Mouse (Mus musculus) liver, embryonic 11.5 days (tissue): ENCODE measurements at regions not wholly inside any gene's neighbourhood (a gene's known extent, or its start where the extent isn't known, plus 50 kb on each side); places are given as distances from the start of the nearest gene placed in this dataset.

ENCODE experiments used
- ATAC-seq: fragments of 200-750 bp; cut with Nextera tagmentation; replicated peaks from 2 replicates; pipeline ENCODE4 v1.8.0; 2017; ENCODE audit warnings: moderate number of reproducible peaks, mild to moderate bottlenecking, moderate TSS enrichment, moderate library complexity; ENCODE audit not compliant: low FRiP score
- DNase-seq: peaks from one replicate; pipeline ENCODE4 v3.0.0-alpha.2; 2017; ENCODE audit warnings: low spot score
- H3K27ac ChIP-seq: fragments of 300-500 bp; sonication (generic); 2 replicates; pipeline ENCODE4 v1.5.1; 2014; ENCODE audit warnings: mild to moderate bottlenecking, low read depth, low read length, control low read depth
- H3K27me3 ChIP-seq: fragments of 300-500 bp; sonication (generic); replicated peaks from 2 replicates; pipeline ENCODE4 v1.6.1; 2014; ENCODE audit warnings: low read length, mixed read lengths; ENCODE audit not compliant: control insufficient read depth, insufficient read depth
- H3K36me3 ChIP-seq: fragments of 300-500 bp; sonication (generic); 2 replicates; pipeline ENCODE4 v1.6.1; 2014; ENCODE audit warnings: mild to moderate bottlenecking, low read length, moderate library complexity, mixed read lengths; ENCODE audit not compliant: control insufficient read depth, insufficient read depth
- H3K4me1 ChIP-seq: fragments of 300-500 bp; sonication (generic); replicated peaks from 2 replicates; pipeline ENCODE4 v1.6.1; 2014; ENCODE audit warnings: low read length, mixed read lengths; ENCODE audit not compliant: control insufficient read depth, insufficient read depth
- H3K4me2 ChIP-seq: fragments of 300-500 bp; sonication (generic); 2 replicates; pipeline ENCODE4 v1.6.1; 2014; ENCODE audit warnings: mild to moderate bottlenecking, control low read depth, moderate library complexity
- H3K4me3 ChIP-seq: fragments of 300-500 bp; sonication (generic); 2 replicates; pipeline ENCODE4 v1.5.1; 2014; ENCODE audit warnings: low read depth, low read length, control low read depth
- H3K9ac ChIP-seq: fragments of 300-500 bp; sonication (generic); 2 replicates; pipeline ENCODE4 v1.6.1; 2014; ENCODE audit warnings: low read depth, low read length, control low read depth
- H3K9me3 ChIP-seq: fragments of 300-500 bp; sonication (generic); 2 replicates; pipeline ENCODE4 v1.6.1; 2016; ENCODE audit warnings: low read length, inconsistent platforms, mixed read lengths; ENCODE audit not compliant: control insufficient read depth
- WGBS: fragments of 180-500 bp; shearing (Covaris S2); extraction: QIAGEN DNeasy Blood & Tissue Kit; methylation state at CpG from one replicate; pipeline ENCODE4 v1.1.7; 2014; 5-methylcytosine and 5-hydroxymethylcytosine counted together

DNA sequence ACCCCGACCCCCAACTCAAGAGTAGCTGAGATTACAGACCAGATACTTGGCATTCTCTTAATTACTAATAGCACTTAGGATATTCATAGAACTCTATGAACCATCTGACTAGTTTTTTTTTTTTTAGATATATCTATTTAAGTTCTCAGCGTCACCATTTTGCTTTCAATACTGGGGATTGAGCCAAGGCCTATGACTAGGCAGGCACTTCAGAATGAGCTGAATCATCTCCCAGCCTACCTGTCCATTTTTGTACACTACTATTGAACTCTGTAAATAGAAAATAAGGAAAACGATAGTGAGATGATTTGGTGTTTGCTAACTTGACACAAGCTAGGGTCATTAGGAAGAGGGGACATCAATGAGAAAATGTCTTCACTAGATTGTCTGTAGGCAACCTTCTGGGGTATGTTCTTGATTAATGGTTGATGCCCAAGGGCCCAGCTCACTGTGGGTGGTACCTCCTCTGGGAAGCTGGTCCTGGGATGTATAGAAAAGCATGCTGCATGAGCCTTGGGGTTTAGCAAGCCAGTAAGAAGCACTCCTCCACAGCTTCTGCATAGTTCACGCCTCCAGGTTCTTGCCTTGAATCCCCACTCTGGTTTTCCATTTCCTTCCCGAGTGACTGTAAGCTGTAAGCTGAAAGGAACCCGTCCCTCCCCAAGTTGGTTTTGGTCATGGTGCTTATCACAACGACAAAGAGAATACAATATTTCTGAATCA is 603.5 kb upstream of the Arpp21 start:
- DNase-seq = no peak
- no peaks in the 10 kb centered on the region for H3K36me3 ChIP-seq
- no peak overlapping the region for H3K4me2 ChIP-seq
- WGBS = 70% methylated on average over 7 of the region's 7 CpGs
- H3K9me3 ChIP-seq = no peaks in the 10 kb centered on the region
- H3K9ac ChIP-seq = no peak overlapping the region
- no peak overlapping the region for H3K4me3 ChIP-seq
- H3K27me3 ChIP-seq = no peaks in the 10 kb centered on the region
- no peak for ATAC-seq
- no peaks in the 10 kb centered on the region for H3K4me1 ChIP-seq
- H3K27ac ChIP-seq = no peak overlapping the region

DNA sequence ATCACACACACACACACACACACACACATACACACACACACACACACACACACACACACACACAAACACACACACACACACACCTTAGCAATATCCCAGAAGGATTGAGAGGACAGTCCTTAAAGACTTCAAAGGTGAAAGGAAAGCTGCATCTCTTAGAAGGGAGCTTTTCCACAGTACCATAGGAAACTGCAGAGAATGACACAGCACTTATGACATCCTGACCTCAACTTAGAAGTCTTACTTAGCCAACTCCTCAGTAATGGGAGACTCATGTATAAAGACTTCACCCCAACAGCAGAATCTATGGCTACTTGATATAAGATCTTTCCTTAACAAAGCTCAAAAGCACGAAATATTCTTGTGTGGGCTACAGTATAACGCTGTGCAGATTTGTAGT is 601.8 kb upstream of the Arpp21 start:
- H3K9ac ChIP-seq = no peak overlapping the region
- H3K9me3 ChIP-seq = no peaks in the 10 kb centered on the region
- WGBS = 75% methylated on average over 2 of the region's 2 CpGs
- no peak overlapping the region for H3K4me3 ChIP-seq
- DNase-seq (no peak), ATAC-seq (no peak)
- no peaks in the 10 kb centered on the region for H3K27me3 ChIP-seq
- no peaks in the 10 kb centered on the region for H3K4me1 ChIP-seq
- no peak overlapping the region for H3K4me2 ChIP-seq
- H3K36me3 ChIP-seq = no peaks in the 10 kb centered on the region
- no peak overlapping the region for H3K27ac ChIP-seq

DNA sequence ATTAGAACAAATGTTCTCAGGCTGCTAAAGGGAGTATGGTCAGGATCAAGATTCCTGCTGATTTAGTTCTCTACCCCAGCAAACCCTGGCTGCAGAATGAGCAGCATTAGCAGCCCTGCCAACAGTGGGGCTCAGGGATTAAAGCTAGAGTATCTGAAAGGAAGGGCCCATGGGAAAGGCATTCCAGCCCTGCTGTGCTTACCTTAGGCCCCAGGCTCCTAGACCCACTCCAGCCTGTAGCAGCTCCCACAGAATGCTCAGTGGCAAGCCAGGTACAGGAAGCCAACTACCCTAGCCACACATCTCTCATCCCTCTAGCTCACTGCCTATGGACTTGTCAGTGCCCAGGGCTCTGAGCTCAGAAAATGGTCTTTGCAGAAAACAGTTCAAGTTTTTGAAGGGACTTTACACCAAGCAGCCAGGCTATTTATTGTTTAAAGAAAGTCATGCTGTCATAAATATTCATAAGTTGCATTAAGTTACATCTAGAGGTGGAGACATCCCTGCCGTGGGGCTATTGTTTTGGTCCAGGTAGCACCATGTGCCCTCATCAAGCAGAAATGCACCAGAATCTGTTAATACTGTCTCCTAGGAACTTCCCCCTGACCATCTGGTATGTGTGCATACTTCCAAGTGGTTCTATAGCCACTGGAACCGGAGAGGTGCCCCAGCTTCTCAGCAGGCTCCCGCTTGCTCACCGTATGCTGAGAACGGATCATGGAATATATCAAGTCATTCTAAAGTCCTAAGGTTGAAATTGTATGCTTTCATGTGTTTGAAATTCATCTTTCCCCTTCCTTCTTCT is 598.9 kb upstream of the Arpp21 start:
- H3K27ac ChIP-seq = no peak overlapping the region
- ATAC-seq = no peak
- H3K9ac ChIP-seq = no peak overlapping the region

DNA sequence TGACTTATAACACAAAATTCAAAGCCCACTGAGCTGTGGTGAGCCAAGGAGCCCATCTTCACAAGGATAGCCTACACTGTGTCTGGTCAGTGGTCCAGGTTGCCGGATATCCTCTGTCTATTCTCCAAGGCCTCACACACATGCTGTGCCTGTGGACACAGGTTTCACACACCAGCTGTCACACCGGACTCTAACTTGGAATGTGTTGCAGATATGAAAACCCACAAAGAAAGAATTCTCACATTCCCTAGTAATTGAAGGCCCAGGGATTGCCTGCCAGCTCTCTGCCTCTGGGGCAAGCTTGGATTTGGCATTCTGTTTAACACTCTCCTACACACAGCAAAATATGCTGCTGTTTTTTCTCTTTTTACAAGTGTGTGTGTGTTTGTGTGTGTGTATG is 595.4 kb upstream of the Arpp21 start:
- no peak overlapping the region for H3K27ac ChIP-seq
- no peak overlapping the region for H3K9ac ChIP-seq
- H3K27me3 ChIP-seq = no peaks in the 10 kb centered on the region
- no peak for ATAC-seq
- no peak overlapping the region for H3K4me2 ChIP-seq
- H3K4me3 ChIP-seq = no peak overlapping the region
- H3K9me3 ChIP-seq = no peaks in the 10 kb centered on the region
- DNase-seq = no peak
- no peaks in the 10 kb centered on the region for H3K36me3 ChIP-seq
- 74% methylated on average over 2 of the region's 2 CpGs for WGBS
- H3K4me1 ChIP-seq = no peaks in the 10 kb centered on the region

More for the DNA sequence above, 598.9 kb upstream of the Arpp21 start:
- Histone ChIP-seq H3K36me3 (no peaks in the 10 kb centered on the region), H3K4me3 (no peak overlapping the region), H3K4me1 (no peaks in the 10 kb centered on the region), H3K27me3 (no peaks in the 10 kb centered on the region), H3K9me3 (no peaks in the 10 kb centered on the region), H3K4me2 (no peak overlapping the region)
- no peak for DNase-seq
- WGBS = 88% methylated on average over 5 of the region's 5 CpGs

DNA sequence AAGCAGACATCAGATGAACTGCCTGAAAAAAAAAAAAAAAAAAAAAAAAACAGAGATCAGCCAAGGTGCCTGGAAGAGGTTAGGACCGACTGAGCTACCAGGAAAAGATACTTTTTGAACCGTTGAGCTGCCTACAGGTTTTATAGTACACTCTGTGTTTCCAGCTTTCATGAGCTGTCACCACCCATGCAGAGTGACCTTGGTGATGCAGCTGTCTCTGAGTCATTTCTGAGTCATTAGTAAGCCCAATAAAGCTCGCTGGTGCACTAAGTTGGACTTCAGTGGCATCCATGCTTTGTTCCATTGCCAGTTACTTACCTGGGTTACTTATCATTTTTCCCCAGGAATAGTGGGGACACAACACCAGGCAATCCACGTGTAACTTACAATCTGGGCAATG is 592.9 kb upstream of the Arpp21 start:
- Histone ChIP-seq H3K4me1 (no peaks in the 10 kb centered on the region), H3K4me2 (no peak overlapping the region), H3K9me3 (no peaks in the 10 kb centered on the region), H3K27ac (no peak overlapping the region), H3K27me3 (no peaks in the 10 kb centered on the region), H3K36me3 (no peaks in the 10 kb centered on the region), H3K4me3 (no peak overlapping the region), H3K9ac (no peak overlapping the region)
- DNase-seq (no peak), ATAC-seq (no peak)
- 66% methylated on average over 4 of the region's 4 CpGs for WGBS

DNA sequence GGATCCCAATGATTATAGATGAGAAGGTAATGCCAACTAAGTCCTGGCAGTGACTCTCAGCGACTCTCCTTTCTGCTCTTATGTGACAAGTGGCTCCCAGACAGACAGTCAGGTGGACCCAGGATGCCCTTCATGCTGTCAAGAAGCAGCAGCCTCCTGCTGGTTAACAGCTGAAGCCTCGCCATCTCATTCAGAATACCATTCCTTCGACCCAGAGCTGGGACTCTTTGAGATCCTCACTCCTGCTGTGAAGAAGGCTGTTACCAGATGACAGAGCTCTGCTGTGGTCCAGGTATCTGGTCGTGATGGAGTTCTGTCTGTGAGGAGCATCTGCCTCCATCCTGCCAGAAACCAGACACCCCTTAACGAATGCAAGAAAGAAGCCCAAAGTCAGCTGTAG is 590.9 kb upstream of the Arpp21 start:
- Histone ChIP-seq H3K36me3 (no peaks in the 10 kb centered on the region), H3K4me2 (no peak overlapping the region), H3K4me3 (no peak overlapping the region), H3K27ac (no peak overlapping the region), H3K4me1 (no peaks in the 10 kb centered on the region), H3K27me3 (no peaks in the 10 kb centered on the region), H3K9me3 (no peaks in the 10 kb centered on the region), H3K9ac (no peak overlapping the region)
- DNase-seq (no peak), ATAC-seq (no peak)
- WGBS = 24% methylated on average over 5 of the region's 5 CpGs

DNA sequence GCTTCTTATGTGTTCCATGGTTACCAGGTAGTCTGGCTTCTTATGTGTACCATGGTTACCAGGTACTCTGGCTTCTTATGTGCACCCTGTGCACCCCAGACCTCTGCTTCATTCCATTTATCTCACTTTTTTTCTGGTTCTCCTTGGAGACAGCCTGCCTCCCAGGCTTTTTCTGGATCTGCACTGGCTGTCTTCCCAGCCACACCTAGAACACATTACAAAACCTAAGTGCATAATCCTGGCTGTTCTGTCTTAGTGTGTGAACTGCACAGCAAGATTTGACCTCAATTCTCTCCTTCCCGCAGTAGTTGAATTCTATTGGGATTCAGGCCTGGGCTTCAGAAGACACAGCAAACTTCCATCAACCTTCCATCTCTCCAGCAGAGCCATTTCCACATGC is 586.2 kb upstream of the Arpp21 start:
- no peak overlapping the region for H3K9ac ChIP-seq
- H3K4me3 ChIP-seq = no peak overlapping the region
- no peak overlapping the region for H3K4me2 ChIP-seq
- no peaks in the 10 kb centered on the region for H3K4me1 ChIP-seq
- DNase-seq = no peak
- H3K9me3 ChIP-seq = no peaks in the 10 kb centered on the region
- no peak for ATAC-seq
- no peaks in the 10 kb centered on the region for H3K27me3 ChIP-seq
- H3K36me3 ChIP-seq = no peaks in the 10 kb centered on the region
- 74% methylated on average over 1 of the region's 1 CpGs for WGBS
- H3K27ac ChIP-seq = no peak overlapping the region

DNA sequence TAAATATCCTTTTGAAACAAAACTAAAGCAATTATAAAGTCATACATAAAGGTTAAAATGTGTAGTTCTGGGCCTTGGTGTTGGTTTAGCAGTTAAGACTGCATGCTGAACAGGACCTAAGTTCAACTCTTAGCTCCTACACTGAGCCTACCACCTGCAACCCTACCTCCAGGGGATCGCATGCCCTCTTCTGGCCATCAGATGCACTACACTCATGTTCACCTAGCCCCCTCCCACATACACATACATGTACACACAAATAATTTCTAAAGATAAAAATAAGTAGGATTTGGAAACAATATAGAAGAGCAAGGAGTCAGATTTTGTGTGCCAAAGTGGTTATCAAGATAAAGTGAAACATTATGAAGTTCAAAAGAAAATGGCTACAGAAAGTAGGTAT is 576.2 kb upstream of the Arpp21 start:
- ATAC-seq = no peak
- no peaks in the 10 kb centered on the region for H3K27me3 ChIP-seq
- no peaks in the 10 kb centered on the region for H3K36me3 ChIP-seq
- H3K4me2 ChIP-seq = no peak overlapping the region
- no peaks in the 10 kb centered on the region for H3K4me1 ChIP-seq
- DNase-seq = no peak
- H3K4me3 ChIP-seq = no peak overlapping the region
- 34% methylated on average over 1 of the region's 1 CpGs for WGBS
- no peak overlapping the region for H3K9ac ChIP-seq
- H3K9me3 ChIP-seq = no peaks in the 10 kb centered on the region
- no peak overlapping the region for H3K27ac ChIP-seq
